Mouse (Mus musculus): Measurements from ENCODE around the gene Scg3.

DNA sequence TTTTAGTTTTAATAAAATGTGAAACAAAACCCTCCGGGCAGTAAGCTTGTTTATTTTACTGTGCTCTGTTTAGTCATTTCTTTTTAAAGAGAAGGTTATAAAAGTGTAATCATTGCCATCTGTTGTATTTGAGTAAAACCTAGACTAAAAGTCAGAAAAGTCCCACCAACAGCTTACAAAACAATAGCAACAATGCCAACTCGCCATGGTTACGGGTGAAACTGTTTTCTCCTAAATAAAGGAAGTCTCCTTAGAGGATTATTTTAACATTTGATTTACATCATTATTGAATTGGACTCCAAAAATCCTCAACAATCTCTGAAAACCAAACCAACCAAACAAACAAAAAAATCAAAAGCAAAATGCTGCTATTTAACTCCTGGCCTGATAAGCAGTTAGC lies 35.6 kb upstream of the Scg3 start:
- TF ChIP-seq TAL1 (IDR thresholded peaks at IDR 0.05; ENCODE audit: low read length) (no peak), GATA1 (IDR thresholded peaks at IDR 0.05; ENCODE audit: low read length) (no peak)
